Mouse (Mus musculus) ZHBTc4 (cell line): ENCODE results near the gene Pde1a.

Experiments used
- DNase-seq: peaks from one replicate; pipeline ENCODE4 v3.0.0-alpha.2; 2011; ENCODE audit warnings: low read depth, low spot score

The Pde1a gene

DNA sequence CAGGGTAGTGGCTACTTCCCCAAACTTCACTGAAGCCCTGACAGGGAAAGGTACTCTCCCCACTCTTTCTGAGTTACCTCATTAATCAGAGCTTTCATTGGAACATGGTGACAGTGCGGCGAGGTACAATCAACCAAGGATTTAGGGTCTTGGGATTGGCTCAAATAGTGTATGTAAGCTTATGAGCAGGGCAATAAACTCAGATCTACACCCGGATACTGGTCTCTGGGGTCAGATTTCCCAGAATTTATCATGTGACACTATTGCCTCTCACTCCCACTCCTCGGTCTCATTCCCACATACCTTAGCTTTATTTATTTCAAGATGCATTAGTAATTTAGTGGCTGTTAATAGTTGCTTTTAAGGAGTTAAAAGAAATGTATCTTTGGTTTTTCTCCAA is 303.4 kb downstream of the Pde1a start:
- no peak for DNase-seq

DNA sequence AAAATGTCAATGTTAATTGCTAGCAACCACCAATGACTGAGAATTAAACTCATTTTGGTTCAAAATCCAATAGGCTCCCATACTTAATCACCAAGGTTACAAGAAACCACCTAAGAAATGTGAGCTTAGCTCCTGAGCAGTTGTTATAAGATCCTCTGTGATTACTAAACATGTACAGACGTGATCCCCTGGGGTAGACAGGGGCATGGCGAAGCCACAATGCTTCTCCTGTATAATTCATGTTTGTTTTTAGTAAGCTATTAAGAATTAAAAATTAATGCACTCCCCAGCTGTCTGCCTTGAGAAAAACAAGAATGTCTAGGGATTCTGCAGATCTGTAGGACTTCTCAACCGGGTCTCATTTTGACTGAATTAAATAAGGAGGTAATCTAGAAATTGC is 309.7 kb downstream of the Pde1a start:
- DNase-seq: no peak

DNA sequence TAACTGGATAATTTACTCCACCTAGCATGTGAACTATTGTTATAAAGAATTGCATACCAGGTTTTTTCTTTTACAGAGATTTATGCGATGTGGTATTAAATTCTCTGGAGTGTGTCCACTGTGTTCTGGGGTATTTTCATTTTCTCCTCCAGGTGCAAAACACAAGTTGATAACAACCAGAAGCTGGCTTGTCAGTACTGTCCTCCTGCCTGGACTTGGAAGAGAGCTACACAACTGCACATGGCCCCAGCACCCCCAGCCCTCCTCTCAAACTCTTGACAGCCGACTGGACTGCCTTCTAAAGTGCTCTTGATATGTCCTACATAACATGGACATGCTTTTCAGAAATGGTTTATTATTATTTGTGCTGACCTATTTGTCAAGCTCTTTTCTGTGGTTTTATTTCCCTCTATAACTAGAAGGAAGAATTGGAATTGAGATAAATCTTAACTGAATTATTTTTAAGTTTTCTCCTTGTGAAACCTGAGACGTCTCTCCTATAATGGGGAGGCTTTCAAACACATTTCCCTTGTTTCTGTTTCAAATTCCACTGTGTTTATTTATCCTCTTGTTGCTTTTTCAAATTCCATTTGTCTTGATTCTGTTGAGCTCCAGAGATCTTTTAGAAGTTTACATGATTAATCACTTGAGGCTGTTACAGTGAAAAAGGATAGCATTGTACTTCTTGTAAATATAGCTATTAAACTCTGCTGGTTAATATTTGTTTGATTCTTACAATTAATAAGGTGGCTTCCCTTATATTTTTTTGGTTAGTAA is 313.4 kb downstream of the Pde1a start:
- DNase-seq: no peak

DNA sequence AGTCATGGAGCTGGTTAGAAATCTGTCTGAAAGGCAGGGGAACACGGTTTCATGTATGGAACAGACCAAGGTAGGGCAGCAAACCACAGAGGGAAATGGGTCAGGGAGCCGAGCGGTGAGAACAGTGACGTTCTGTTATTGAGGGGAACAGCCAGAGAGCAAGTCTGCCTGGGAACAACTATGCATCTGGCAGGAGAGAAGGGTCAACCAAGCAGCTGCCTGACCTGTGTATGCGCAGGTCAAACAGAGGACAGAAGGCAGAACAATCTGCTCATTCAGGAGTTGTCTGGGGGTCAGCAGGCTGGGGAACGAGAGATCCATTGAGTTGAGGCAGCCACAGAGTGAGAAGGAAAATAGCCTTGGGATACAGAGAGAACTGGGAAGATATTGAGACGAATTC is 330.6 kb downstream of the Pde1a start:
- no peak for DNase-seq

DNA sequence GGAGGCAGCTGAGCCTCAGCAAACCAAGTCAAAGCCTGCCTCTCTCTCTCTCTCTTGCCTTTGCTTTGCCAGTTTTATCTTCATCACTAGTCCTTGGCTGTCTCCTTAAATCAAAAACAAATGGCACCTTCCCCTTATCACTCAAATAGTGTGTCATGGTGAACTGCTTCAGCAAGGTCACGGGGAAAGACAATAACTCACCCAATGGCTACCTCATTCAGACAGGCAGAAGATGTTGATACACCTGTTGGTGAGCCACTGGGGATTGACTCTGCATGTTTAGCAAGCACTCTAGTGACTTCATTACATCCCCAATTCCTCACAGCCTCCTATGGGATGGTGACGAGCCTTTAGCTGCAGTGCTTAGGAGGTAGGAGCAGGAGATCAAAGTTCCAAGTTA is 331.8 kb downstream of the Pde1a start:
- no peak for DNase-seq

DNA sequence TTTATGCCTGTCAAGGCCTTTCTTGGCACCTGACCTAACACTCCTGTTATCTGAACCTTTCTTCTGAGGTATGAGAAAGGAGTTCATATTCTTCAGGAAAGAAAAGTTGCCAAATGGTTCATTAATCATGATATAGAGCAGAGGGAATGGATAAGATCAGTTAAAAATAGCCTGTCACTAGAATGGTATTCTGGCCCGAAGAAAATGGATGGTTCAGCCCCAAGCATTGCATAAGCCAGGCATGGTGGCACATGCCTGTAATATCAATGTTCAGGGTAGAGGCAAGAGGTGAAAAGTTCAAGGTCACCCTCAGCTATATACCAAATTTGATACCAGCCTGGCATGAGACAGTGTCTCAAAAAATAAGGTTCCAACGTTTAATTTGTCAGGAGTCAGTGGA is 336.1 kb downstream of the Pde1a start:
- no peak for DNase-seq

DNA sequence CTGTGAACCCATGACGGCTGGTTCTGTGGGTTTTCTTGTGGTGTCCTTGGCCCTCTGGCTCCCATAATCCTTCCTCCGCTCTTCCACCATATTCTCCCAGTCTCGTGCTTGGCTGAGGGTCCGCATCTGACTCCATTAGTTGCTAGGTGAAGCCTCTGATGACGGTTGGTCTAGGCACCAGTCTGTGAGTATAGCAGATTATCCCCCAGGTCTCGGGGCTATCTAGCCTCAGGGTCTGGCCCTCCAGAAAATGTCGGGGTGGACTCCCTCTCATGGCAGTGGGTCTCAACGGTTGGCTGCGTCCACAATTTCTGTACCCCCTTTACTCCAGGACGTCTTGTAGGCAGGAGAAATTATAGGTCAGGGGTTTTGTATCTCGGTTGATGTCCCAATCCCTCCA is 342.8 kb downstream of the Pde1a start:
- no peak for DNase-seq

DNA sequence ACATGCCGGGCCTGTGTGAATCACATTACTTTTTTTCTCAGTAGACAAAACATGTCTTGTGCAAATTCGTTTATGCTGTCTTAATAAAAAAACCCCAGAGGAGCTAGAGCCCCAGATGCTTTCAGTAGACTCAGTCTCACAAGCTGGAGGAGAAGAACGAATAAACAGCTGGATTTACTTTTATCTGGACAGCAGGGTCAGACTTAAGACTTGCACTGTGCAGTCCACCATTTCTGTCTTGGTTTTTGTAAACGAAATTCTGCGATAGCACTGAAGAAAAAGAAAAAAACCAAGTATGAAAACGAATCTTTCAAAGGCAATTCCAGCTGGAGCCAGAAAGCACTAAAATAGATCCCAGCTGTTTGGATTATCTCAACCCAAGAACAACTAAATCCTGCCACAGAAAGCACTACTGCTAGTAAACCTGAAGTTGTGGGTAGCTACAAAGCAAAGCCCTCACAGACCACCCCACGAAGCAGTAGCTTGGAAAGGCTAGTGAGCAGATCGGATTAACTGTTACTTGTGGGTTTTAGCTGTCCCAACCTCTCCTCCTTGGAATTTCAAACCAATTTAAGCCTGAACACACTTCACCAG is 343.6 kb downstream of the Pde1a start:
- no peak for DNase-seq
